Mouse (Mus musculus): ENCODE results near the gene Bcl2l10. TPM values are rescaled to one million over a fixed set of nuclear protein-coding genes. Genes with fewer than 3 reads are reported as not detected.

Bcl2l10 gene
- polyA plus RNA-seq, 1 experiment from 2014 or later, result not detected

- H3K4me1 ChIP-seq (ENCODE audit: control insufficient read depth, insufficient read depth, low read length), result peaks cover 11% of the 10 kb centered on the region; the same call in 1 of the 2 replicates
- H3K36me3 ChIP-seq (ENCODE audit: control insufficient read depth, insufficient read depth, low read length), result peaks cover 7% of the 10 kb centered on the region; the same call in 1 of the 2 replicates
- no peak overlapping the region for H3K4me2 ChIP-seq (ENCODE audit: low read depth, low read length)
- WGBS, result 71% methylated on average over 5 of the region's 5 CpGs
- no peak overlapping the region for H3K9ac ChIP-seq (replicated peaks; ENCODE audit: low read depth, low read length)
- H3K27me3 ChIP-seq (ENCODE audit: control insufficient read depth, insufficient read depth, low read length), result no peaks in the 10 kb centered on the region
- H3K9me3 ChIP-seq (ENCODE audit: control insufficient read depth, low read length), result no peaks in the 10 kb centered on the region
- H3K4me3 ChIP-seq (ENCODE audit: low read depth, low read length), result no peak overlapping the region
- no peak overlapping the region for H3K27ac ChIP-seq (ENCODE audit: low read depth, low read length)
- no peak for ATAC-seq (ENCODE audit: low read depth)
Measured at GRCm38 (mm10) chr9:75400639-75401038, 53.1 kb downstream of the Bcl2l10 start.

Other genes starting within 250 kb of the Bcl2l10 start
- gene Myo5c, start 115.7 kb upstream of the Bcl2l10 start, polyA plus RNA-seq (2014; fragmentation: Nextera tagmentation; extraction: Ambion mirVana), result 0.40 and 0.84 TPM in 2 replicates
- 103 and 113 TPM in 2 replicates for gene Gnb5, start 41.5 kb upstream of the Bcl2l10 start, polyA plus RNA-seq (2014; fragmentation: Nextera tagmentation; extraction: Ambion mirVana)
- gene Mapk6, start 62.2 kb downstream of the Bcl2l10 start, polyA plus RNA-seq (2014; fragmentation: Nextera tagmentation; extraction: Ambion mirVana), result 186 and 191 TPM in 2 replicates
- 40.7 and 40.8 TPM in 2 replicates for gene Leo1, start 93.8 kb downstream of the Bcl2l10 start, polyA plus RNA-seq (2014; fragmentation: Nextera tagmentation; extraction: Ambion mirVana)
- gene Tmod3, start 211.9 kb downstream of the Bcl2l10 start, polyA plus RNA-seq (2014; fragmentation: Nextera tagmentation; extraction: Ambion mirVana), result 60.6 and 69.9 TPM in 2 replicates

All from neural tube, embryonic 14.5 days (tissue).